ENCODE assay signal across 29 mouse cellular contexts in the genomic region with DNA sequence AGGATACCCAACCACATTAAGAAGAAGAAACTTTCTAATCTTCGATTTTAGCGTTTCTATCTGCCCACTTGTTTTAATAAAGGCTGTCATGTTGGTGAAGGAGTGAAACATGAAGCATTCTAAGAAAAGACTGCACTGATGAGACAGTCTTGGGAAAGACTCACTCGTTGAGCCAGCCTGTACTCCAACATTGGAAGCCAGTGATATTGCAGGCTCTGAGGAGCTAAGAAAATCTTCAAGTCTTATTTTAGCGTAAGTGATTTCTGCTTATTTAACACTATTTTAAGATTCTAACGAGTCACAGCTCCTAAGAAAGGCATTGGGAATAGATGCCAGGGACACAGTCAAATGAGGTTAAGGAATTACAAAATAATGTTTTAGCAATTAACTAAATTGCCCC.
DNase-seq lines count a peak whose midpoint lies in the region; ATAC-seq and TF ChIP-seq lines count a peak whose summit lies in the region.
"Had no signal": no experiment of that assay in that cellular context is flagged by ENCODE, and none has a peak within 500 bp of the region (broad histone marks: within the 10 kb centered on the region; RNA-seq: fewer than 3 reads in every experiment).

No protein-coding gene starts in this region.

- no peak overlapping the region for H3K4me2 ChIP-seq in forebrain, postnatal 0 days (ENCODE audit: low read depth)
- no peak overlapping the region for H3K4me2 ChIP-seq in forebrain, embryonic 14.5 days (ENCODE audit: low read length)
- H3K4me2 ChIP-seq: embryonic facial prominence, embryonic 13.5 days; embryonic facial prominence, embryonic 15.5 days; forebrain, embryonic 12.5 days; forebrain, embryonic 15.5 days had no signal

- H3K36me3 ChIP-seq in forebrain, postnatal 0 days (ENCODE audit: insufficient read depth), result no peaks in the 10 kb centered on the region
- H3K36me3 ChIP-seq in forebrain, embryonic 14.5 days (ENCODE audit: control insufficient read depth, insufficient read depth, low read length), result no peaks in the 10 kb centered on the region
- H3K36me3 ChIP-seq: embryonic facial prominence, embryonic 13.5 days; embryonic facial prominence, embryonic 15.5 days; forebrain, embryonic 10.5 days; forebrain, embryonic 12.5 days; forebrain, embryonic 15.5 days; G1E had no signal

- H3K4me1 ChIP-seq in forebrain, postnatal 0 days (ENCODE audit: insufficient read depth), result no peaks in the 10 kb centered on the region
- H3K4me1 ChIP-seq in forebrain, embryonic 14.5 days (ENCODE audit: control insufficient read depth, insufficient read depth, low read length), result no peaks in the 10 kb centered on the region
- H3K4me1 ChIP-seq in lung, adult 2 months (ENCODE audit: control insufficient read depth, insufficient read depth, low read length), result no peaks in the 10 kb centered on the region
- H3K4me1 ChIP-seq: forebrain, embryonic 10.5 days; forebrain, embryonic 12.5 days; forebrain, embryonic 15.5 days had no signal

- peak; percentile 13 for DNase-seq in forebrain, postnatal 0 days
- no peak for DNase-seq in forebrain, embryonic 14.5 days (ENCODE audit: low spot score)
- DNase-seq in left cerebral cortex, postnatal 14 days (ENCODE audit: low spot score in 2 of 2), result peak; percentile 27 to 34
- DNase-seq in left cerebral cortex, postnatal 4 days, result no peak
- DNase-seq in right cerebral cortex, postnatal 10 days (ENCODE audit: low spot score in 2 of 2), result peak; percentile 34 to 43
- no peak for DNase-seq in right cerebral cortex, postnatal 4 days
- no peak for DNase-seq in lung, adult 2 months
- DNase-seq: adrenal gland, adult 8-10 months; adrenal gland, postnatal 14 days; adrenal gland, postnatal 36 days; B cell, adult 2 months; cerebellum, adult 11 months; cerebellum, adult 18-20 months; cerebellum, adult 8-10 months; cerebellum, adult 9-11 months; cerebellum, postnatal 14 days; cerebellum, postnatal 36 days; embryo, embryonic 11 days had no signal

- H3K4me3 ChIP-seq in forebrain, postnatal 0 days (ENCODE audit: low read depth, low read length), result no peak overlapping the region
- no peak overlapping the region for H3K4me3 ChIP-seq in forebrain, embryonic 14.5 days (ENCODE audit: low read depth, low read length)
- H3K4me3 ChIP-seq in lung, adult 2 months (replicated peaks; ENCODE audit: extremely low read depth, low read depth, low read length), result no peak overlapping the region
- H3K4me3 ChIP-seq: embryonic facial prominence, embryonic 13.5 days; embryonic facial prominence, embryonic 15.5 days; erythroblast, embryonic 14.5 days; forebrain, embryonic 10.5 days; forebrain, embryonic 12.5 days; forebrain, embryonic 15.5 days had no signal

- no peaks in the 10 kb centered on the region for H3K9me3 ChIP-seq in forebrain, postnatal 0 days (ENCODE audit: low read length)
- H3K9me3 ChIP-seq in forebrain, embryonic 14.5 days (replicated peaks; ENCODE audit: control insufficient read depth, low read length), result no peaks in the 10 kb centered on the region
- H3K9me3 ChIP-seq: embryonic facial prominence, embryonic 13.5 days; embryonic facial prominence, embryonic 15.5 days; forebrain, embryonic 10.5 days; forebrain, embryonic 12.5 days; forebrain, embryonic 15.5 days; G1E had no signal

- intact Hi-C loops in left cerebral cortex, postnatal 14 days (cut with DNase I), result no loop called here
- intact Hi-C loops in left cerebral cortex, postnatal 4 days (cut with DNase I), result no loop called here

- ATAC-seq in forebrain, postnatal 0 days, result no peak
- ATAC-seq in forebrain, embryonic 14.5 days, result no peak
- ATAC-seq: activated CD4-positive, CD25-positive, alpha-beta regulatory T cell, adult 4 months; CD4-positive, CD25-positive, alpha-beta regulatory T cell, adult 4 months; forebrain, embryonic 15.5 days; Patski had no signal

- no peaks in the 10 kb centered on the region for H3K27me3 ChIP-seq in forebrain, postnatal 0 days (ENCODE audit: insufficient read depth, low read length)
- no peaks in the 10 kb centered on the region for H3K27me3 ChIP-seq in forebrain, embryonic 14.5 days (replicated peaks; ENCODE audit: control insufficient read depth, insufficient read depth, low read length)
- H3K27me3 ChIP-seq: CH12.LX; embryonic facial prominence, embryonic 13.5 days; embryonic facial prominence, embryonic 15.5 days; forebrain, embryonic 12.5 days; forebrain, embryonic 15.5 days had no signal

- WGBS in forebrain, postnatal 0 days, result 58% methylated on average over 5 of the region's 5 CpGs
- WGBS in forebrain, embryonic 14.5 days, result 73% methylated on average over 5 of the region's 5 CpGs
- 61% methylated on average over 5 of the region's 5 CpGs for WGBS in lung, adult 2 months

- no peak overlapping the region for H3K27ac ChIP-seq in forebrain, postnatal 0 days (ENCODE audit: low read depth, low read length)
- H3K27ac ChIP-seq in forebrain, embryonic 14.5 days (ENCODE audit: low read depth, low read length), result no peak overlapping the region
- H3K27ac ChIP-seq: embryonic facial prominence, embryonic 13.5 days; embryonic facial prominence, embryonic 15.5 days; forebrain, embryonic 10.5 days; forebrain, embryonic 12.5 days; forebrain, embryonic 15.5 days had no signal

- no peak for TF ChIP-seq POLR2A in lung, adult 2 months (IDR thresholded peaks at IDR 0.05; ENCODE audit: borderline replicate concordance, extremely low read depth, low read depth, low read length)

- no peak for TF ChIP-seq CTCF in forebrain, postnatal 0 days (IDR thresholded peaks at IDR 0.05; ENCODE audit: low read depth)
- no peak for TF ChIP-seq CTCF in lung, adult 2 months (IDR thresholded peaks at IDR 0.05; ENCODE audit: insufficient read depth, low read length)

- no peak overlapping the region for H3K9ac ChIP-seq in forebrain, postnatal 0 days
- H3K9ac ChIP-seq in forebrain, embryonic 14.5 days (ENCODE audit: low read length), result no peak overlapping the region
- H3K9ac ChIP-seq: embryonic facial prominence, embryonic 13.5 days; embryonic facial prominence, embryonic 15.5 days; forebrain, embryonic 12.5 days; forebrain, embryonic 15.5 days had no signal

Comparison
In these comparisons a context has a peak if more than half of its experiments do, and no peak if none do; other contexts are left out.
1. DNase-seq: peak in forebrain, postnatal 0 days (single experiment), left cerebral cortex, postnatal 14 days (2 of 2) and right cerebral cortex, postnatal 10 days (2 of 2); none in forebrain, embryonic 14.5 days (single experiment), left cerebral cortex, postnatal 4 days (single experiment), right cerebral cortex, postnatal 4 days (single experiment) and lung, adult 2 months (single experiment).